Mouse (Mus musculus) retina, postnatal 1 day (tissue): ENCODE data around the gene Arhgap35.
A peak's percentile ranks its signal among the peaks of the same experiment; 100 is the strongest.

Experiments
- DNase-seq: peaks from one replicate; pipeline ENCODE4 v3.0.0-alpha.2; 2012

Arhgap35 gene

GRCm38 (mm10) chr7:16463214-16463613 is 151.6 kb downstream of the Arhgap35 start:
- peak; percentile 85 for DNase-seq

- DNase-seq, result no peak
Measured at GRCm38 (mm10) chr7:16461705-16462104, 153.1 kb downstream of the Arhgap35 start.

- no peak for DNase-seq
Measured at GRCm38 (mm10) chr7:16461151-16461550, 153.6 kb downstream of the Arhgap35 start.

- no peak for DNase-seq
Measured at GRCm38 (mm10) chr7:16460566-16460965, 154.2 kb downstream of the Arhgap35 start.

- DNase-seq, result no peak
Measured at GRCm38 (mm10) chr7:16456289-16456688, 158.5 kb downstream of the Arhgap35 start.

GRCm38 (mm10) chr7:16455016-16455415 is 159.8 kb downstream of the Arhgap35 start:
- DNase-seq, result no peak

GRCm38 (mm10) chr7:16453118-16453711 is 161.6 kb downstream of the Arhgap35 start:
- peak; percentile 84 for DNase-seq

- peak; percentile 97 for DNase-seq
Measured at GRCm38 (mm10) chr7:16452587-16453073, 162.2 kb downstream of the Arhgap35 start, which contains the start of gene Tmem160. TSS of gene Tmem160 (plus strand) at chr7:16452779.

- DNase-seq, result no peak
Measured at GRCm38 (mm10) chr7:16451656-16452055, 163.1 kb downstream of the Arhgap35 start.
